Mouse (Mus musculus) heart, postnatal 4 days (tissue): Measurements from ENCODE around the gene Cyp27b1. TPM values are rescaled to one million over a fixed set of nuclear protein-coding genes. Genes with fewer than 3 reads are reported as not detected.

ENCODE experiments used
- DNase-seq: peaks from one replicate; pipeline ENCODE4 v3.0.0; 2021
- microRNA-seq, 2 experiments: library from miRNA; unstranded; fragments of <30 nt; microRNA quantifications; one replicate each; pipeline ENCODE4 v1.2.0; 2021 to 2022
- total RNA-seq, 2 experiments: library from RNA; stranded (reverse); gene quantifications; 2 replicates each; pipeline ENCODE4 v1.2.3; 2021

Cyp27b1 gene
- total RNA-seq, 2 experiments from 2014 or later: 0.45 TPM; not detected in 1

GRCm38 (mm10) chr10:127091507-127092396 lies 43.7 kb downstream of the Cyp27b1 start:
- no peak for DNase-seq

GRCm38 (mm10) chr10:127092742-127093141 lies 44.7 kb downstream of the Cyp27b1 start:
- no peak for DNase-seq

- DNase-seq: no peak
Observed at GRCm38 (mm10) chr10:127094382-127094802, 46.3 kb downstream of the Cyp27b1 start.

GRCm38 (mm10) chr10:127098514-127098913 lies 50.5 kb downstream of the Cyp27b1 start:
- no peak for DNase-seq

GRCm38 (mm10) chr10:127099191-127099590 lies 51.1 kb downstream of the Cyp27b1 start:
- no peak for DNase-seq

GRCm38 (mm10) chr10:127099868-127100267 lies 51.8 kb downstream of the Cyp27b1 start:
- DNase-seq: no peak

GRCm38 (mm10) chr10:127100414-127100813 lies 52.4 kb downstream of the Cyp27b1 start:
- DNase-seq: no peak

- DNase-seq: no peak
Observed at GRCm38 (mm10) chr10:127101151-127101550, 53.1 kb downstream of the Cyp27b1 start.

Small RNA genes lying within 50 kb of the gene (microRNA-seq; reads per million reads assigned to microRNA genes)
- 0.69 to 1.0 reads per million in 2 experiments for gene Mir546

Other genes with a start within 250 kb of the Cyp27b1 start
- gene Atp23, start 146.9 kb upstream of the Cyp27b1 start, total RNA-seq: 1 to 10 TPM; 3.7 to 3.9 TPM
- gene Ctdsp2, start 69.5 kb upstream of the Cyp27b1 start, total RNA-seq: 100 to 1,000 TPM; 132 to 136 TPM
- gene Avil, start 47.5 kb upstream of the Cyp27b1 start, total RNA-seq: under 1 TPM; 0.10 to 0.23 TPM
- gene Tsfm, start 17.4 kb upstream of the Cyp27b1 start, total RNA-seq: 10 to 100 TPM; 65.1 to 68.0 TPM
- gene Mettl1, start 6.8 kb upstream of the Cyp27b1 start, total RNA-seq: 10 to 100 TPM; 11.5 TPM
- gene Eef1akmt3, start 6.7 kb upstream of the Cyp27b1 start, total RNA-seq: under 1 TPM; 0.18 to 0.29 TPM
- gene March9, start 11.9 kb downstream of the Cyp27b1 start, total RNA-seq: 1 to 10 TPM; 1.7 to 1.8 TPM
- gene Cdk4, start 15.3 kb downstream of the Cyp27b1 start, total RNA-seq: 100 to 1,000 TPM; 289 to 314 TPM
- 10 to 100 TPM; 49.2 to 49.7 TPM for gene Tspan31, start 22.0 kb downstream of the Cyp27b1 start, total RNA-seq
- 1 to 10 TPM; 2.1 to 2.8 TPM for gene Agap2, start 27.0 kb downstream of the Cyp27b1 start, total RNA-seq
- 10 to 100 TPM; 33.0 to 35.4 TPM for gene Os9, start 72.9 kb downstream of the Cyp27b1 start, total RNA-seq
- 1 to 10 TPM; 2.2 to 2.7 TPM for gene B4galnt1, start 117.0 kb downstream of the Cyp27b1 start, total RNA-seq
- 10 to 100 TPM; 25.7 to 31.8 TPM for gene Slc26a10, start 132.4 kb downstream of the Cyp27b1 start, total RNA-seq
- 10 to 100 TPM; 19.9 to 21.0 TPM for gene Arhgef25, start 141.8 kb downstream of the Cyp27b1 start, total RNA-seq
- gene Dtx3, start 147.5 kb downstream of the Cyp27b1 start, total RNA-seq: 10 to 100 TPM; 50.0 to 53.8 TPM
- 10 to 100 TPM; 25.7 to 26.6 TPM for gene Pip4k2c, start 163.3 kb downstream of the Cyp27b1 start, total RNA-seq
- 1 to 10 TPM in 1 of 2 experiments, under 1 TPM in 1; 0.70 to 1.2 TPM for gene Kif5a, start 215.1 kb downstream of the Cyp27b1 start, total RNA-seq
- 100 to 1,000 TPM; 151 to 159 TPM for gene Dctn2, start 218.1 kb downstream of the Cyp27b1 start, total RNA-seq
- gene Mbd6, start 240.8 kb downstream of the Cyp27b1 start, total RNA-seq: 10 to 100 TPM; 41.7 to 43.2 TPM